In genomic region chr5:87951836-87952235, GRCm38 (mm10) we compare ENCODE assay signal across 50 mouse cellular contexts. TPM values are rescaled to one million over a fixed set of nuclear protein-coding genes. Genes with fewer than 3 reads are reported as not detected.
"Had no signal": no experiment of that assay in that cellular context is flagged by ENCODE, and none has a peak within 500 bp of the region (broad histone marks: within the 10 kb centered on the region; RNA-seq: fewer than 3 reads in every experiment).

No protein-coding gene starts in this region.

- H3K36me3 ChIP-seq: heart, embryonic 12.5 days; heart, embryonic 13.5 days; heart, embryonic 15.5 days; hindbrain, embryonic 10.5 days; hindbrain, embryonic 12.5 days; hindbrain, embryonic 13.5 days; hindbrain, embryonic 15.5 days; intestine, embryonic 15.5 days; kidney, embryonic 15.5 days had no signal

- H3K4me1 ChIP-seq: heart, embryonic 12.5 days; heart, embryonic 13.5 days; heart, embryonic 15.5 days; hindbrain, embryonic 10.5 days; hindbrain, embryonic 12.5 days; hindbrain, embryonic 13.5 days; hindbrain, embryonic 15.5 days; intestine, embryonic 15.5 days; kidney, embryonic 15.5 days had no signal

- H3K27me3 ChIP-seq: heart, embryonic 12.5 days; heart, embryonic 13.5 days; heart, embryonic 15.5 days; hindbrain, embryonic 12.5 days; hindbrain, embryonic 13.5 days; hindbrain, embryonic 15.5 days; intestine, embryonic 15.5 days; kidney, embryonic 15.5 days had no signal

- DNase-seq: heart, postnatal 10 days; heart, postnatal 14 days; heart, postnatal 36 days; heart, postnatal 4 days; kidney, adult 11 months; kidney, adult 18-20 months; kidney, adult 2 months; kidney, adult 8-10 months; kidney, adult 9 months; kidney, postnatal 10 days; kidney, postnatal 14 days; kidney, postnatal 25 days; kidney, postnatal 36 days; kidney, postnatal 4 days; layer of hippocampus, adult 9-11 months; layer of hippocampus, postnatal 36 days had no signal

- H3K4me3 ChIP-seq: heart, embryonic 12.5 days; heart, embryonic 13.5 days; heart, embryonic 15.5 days; hindbrain, embryonic 10.5 days; hindbrain, embryonic 12.5 days; hindbrain, embryonic 13.5 days; hindbrain, embryonic 15.5 days; intestine, embryonic 15.5 days; kidney, embryonic 15.5 days; layer of hippocampus, adult 2 months; left cerebral cortex, adult 2 months had no signal

- H3K9ac ChIP-seq: heart, embryonic 12.5 days; heart, embryonic 13.5 days; heart, embryonic 15.5 days; hindbrain, embryonic 12.5 days; hindbrain, embryonic 13.5 days; hindbrain, embryonic 14.5 days; hindbrain, embryonic 15.5 days; intestine, embryonic 15.5 days; kidney, embryonic 15.5 days had no signal

- H3K27ac ChIP-seq: heart, embryonic 13.5 days; heart, embryonic 15.5 days; hindbrain, embryonic 10.5 days; hindbrain, embryonic 12.5 days; hindbrain, embryonic 13.5 days; hindbrain, embryonic 14.5 days; hindbrain, embryonic 15.5 days; hindbrain, postnatal 0 days; intestine, embryonic 15.5 days; kidney, embryonic 15.5 days; kidney, postnatal 0 days; layer of hippocampus, adult 2 months; left cerebral cortex, adult 2 months had no signal

RNA-seq across cellular contexts. Expression of gene 2310003L06Rik, which starts 17.4 kb away (rescaled TPM):
- total RNA-seq: heart, postnatal 10 days; heart, postnatal 14 days; heart, postnatal 25 days; heart, postnatal 36 days; heart, postnatal 4 days; hematopoietic stem cell, adult 5-6 weeks; hindbrain, postnatal 0 days; layer of hippocampus, adult 18-20 months; layer of hippocampus, adult 2 months; layer of hippocampus, adult 8-10 months; layer of hippocampus, postnatal 10 days; layer of hippocampus, postnatal 14 days; layer of hippocampus, postnatal 25 days; layer of hippocampus, postnatal 36 days; left cerebral cortex, adult 18-20 months; left cerebral cortex, adult 2 months had no signal
- polyA plus RNA-seq: heart, embryonic 12.5 days; heart, embryonic 13.5 days; heart, embryonic 14.5 days; heart, embryonic 15.5 days; heart, embryonic 16.5 days; heart, postnatal 0 days; hindbrain, embryonic 10.5 days; hindbrain, embryonic 11.5 days; hindbrain, embryonic 12.5 days; hindbrain, embryonic 13.5 days; hindbrain, embryonic 14.5 days; hindbrain, embryonic 15.5 days; hindbrain, embryonic 16.5 days; hindbrain, postnatal 0 days; inflammation-experienced regulatory T-cells, adult 6 months; intestine, embryonic 14.5 days; intestine, embryonic 15.5 days; intestine, embryonic 16.5 days; intestine, postnatal 0 days; kidney, adult 2 months; kidney, embryonic 14.5 days; kidney, embryonic 15.5 days; kidney, embryonic 16.5 days; kidney, postnatal 0 days; large intestine, adult 2 months had no signal

RNA-seq across cellular contexts. Expression of gene Gm28434, which starts 17.5 kb away (rescaled TPM):
- total RNA-seq: heart, postnatal 10 days; heart, postnatal 14 days; heart, postnatal 25 days; heart, postnatal 36 days; heart, postnatal 4 days; hematopoietic stem cell, adult 5-6 weeks; hindbrain, postnatal 0 days; layer of hippocampus, adult 18-20 months; layer of hippocampus, adult 2 months; layer of hippocampus, adult 8-10 months; layer of hippocampus, postnatal 10 days; layer of hippocampus, postnatal 14 days; layer of hippocampus, postnatal 25 days; layer of hippocampus, postnatal 36 days; left cerebral cortex, adult 18-20 months; left cerebral cortex, adult 2 months had no signal
- polyA plus RNA-seq: heart, embryonic 12.5 days; heart, embryonic 13.5 days; heart, embryonic 14.5 days; heart, embryonic 15.5 days; heart, embryonic 16.5 days; heart, postnatal 0 days; hindbrain, embryonic 10.5 days; hindbrain, embryonic 11.5 days; hindbrain, embryonic 12.5 days; hindbrain, embryonic 13.5 days; hindbrain, embryonic 14.5 days; hindbrain, embryonic 15.5 days; hindbrain, embryonic 16.5 days; inflammation-experienced regulatory T-cells, adult 6 months; intestine, embryonic 14.5 days; intestine, embryonic 15.5 days; intestine, embryonic 16.5 days; intestine, postnatal 0 days; kidney, adult 2 months; kidney, embryonic 14.5 days; kidney, embryonic 15.5 days; kidney, embryonic 16.5 days; kidney, postnatal 0 days; large intestine, adult 2 months had no signal

RNA-seq across cellular contexts. Expression of gene Csn3, which starts 26.5 kb away (rescaled TPM):
- total RNA-seq: heart, postnatal 10 days; heart, postnatal 14 days; heart, postnatal 25 days; heart, postnatal 36 days; heart, postnatal 4 days; hematopoietic stem cell, adult 5-6 weeks; hindbrain, postnatal 0 days; layer of hippocampus, adult 18-20 months; layer of hippocampus, adult 2 months; layer of hippocampus, adult 8-10 months; layer of hippocampus, postnatal 10 days; layer of hippocampus, postnatal 14 days; layer of hippocampus, postnatal 25 days; layer of hippocampus, postnatal 36 days; left cerebral cortex, adult 18-20 months; left cerebral cortex, adult 2 months had no signal
- polyA plus RNA-seq: heart, embryonic 12.5 days; heart, embryonic 14.5 days; heart, embryonic 15.5 days; heart, embryonic 16.5 days; heart, postnatal 0 days; hindbrain, embryonic 12.5 days; hindbrain, embryonic 13.5 days; hindbrain, embryonic 14.5 days; hindbrain, embryonic 15.5 days; hindbrain, embryonic 16.5 days; inflammation-experienced regulatory T-cells, adult 6 months; kidney, adult 2 months; kidney, postnatal 0 days; large intestine, adult 2 months had no signal

RNA-seq across cellular contexts. Expression of gene Cabs1, which starts 27.4 kb away (rescaled TPM):
- total RNA-seq: heart, postnatal 10 days; heart, postnatal 14 days; heart, postnatal 25 days; heart, postnatal 36 days; heart, postnatal 4 days; hematopoietic stem cell, adult 5-6 weeks; hindbrain, postnatal 0 days; layer of hippocampus, adult 18-20 months; layer of hippocampus, adult 2 months; layer of hippocampus, adult 8-10 months; layer of hippocampus, postnatal 10 days; layer of hippocampus, postnatal 14 days; layer of hippocampus, postnatal 25 days; layer of hippocampus, postnatal 36 days; left cerebral cortex, adult 18-20 months; left cerebral cortex, adult 2 months had no signal
- polyA plus RNA-seq: heart, embryonic 12.5 days; heart, embryonic 13.5 days; heart, embryonic 14.5 days; heart, embryonic 15.5 days; heart, embryonic 16.5 days; heart, postnatal 0 days; hindbrain, embryonic 10.5 days; hindbrain, embryonic 11.5 days; hindbrain, embryonic 12.5 days; hindbrain, embryonic 13.5 days; hindbrain, embryonic 14.5 days; hindbrain, embryonic 15.5 days; hindbrain, embryonic 16.5 days; hindbrain, postnatal 0 days; inflammation-experienced regulatory T-cells, adult 6 months; intestine, embryonic 14.5 days; intestine, embryonic 15.5 days; intestine, embryonic 16.5 days; intestine, postnatal 0 days; kidney, adult 2 months; kidney, embryonic 14.5 days; kidney, embryonic 15.5 days; kidney, embryonic 16.5 days; kidney, postnatal 0 days; large intestine, adult 2 months had no signal

RNA-seq across cellular contexts. Expression of gene Smr3a, which starts 50.5 kb away (rescaled TPM):
- total RNA-seq: heart, postnatal 10 days; heart, postnatal 14 days; heart, postnatal 25 days; heart, postnatal 36 days; heart, postnatal 4 days; hematopoietic stem cell, adult 5-6 weeks; hindbrain, postnatal 0 days; layer of hippocampus, adult 18-20 months; layer of hippocampus, adult 2 months; layer of hippocampus, adult 8-10 months; layer of hippocampus, postnatal 10 days; layer of hippocampus, postnatal 14 days; layer of hippocampus, postnatal 25 days; layer of hippocampus, postnatal 36 days; left cerebral cortex, adult 18-20 months; left cerebral cortex, adult 2 months had no signal
- polyA plus RNA-seq: heart, embryonic 12.5 days; heart, embryonic 13.5 days; heart, embryonic 14.5 days; heart, embryonic 15.5 days; heart, embryonic 16.5 days; heart, postnatal 0 days; hindbrain, embryonic 10.5 days; hindbrain, embryonic 11.5 days; hindbrain, embryonic 12.5 days; hindbrain, embryonic 13.5 days; hindbrain, embryonic 14.5 days; hindbrain, embryonic 15.5 days; hindbrain, embryonic 16.5 days; hindbrain, postnatal 0 days; inflammation-experienced regulatory T-cells, adult 6 months; intestine, embryonic 14.5 days; intestine, embryonic 15.5 days; intestine, embryonic 16.5 days; intestine, postnatal 0 days; kidney, adult 2 months; kidney, embryonic 14.5 days; kidney, embryonic 15.5 days; kidney, embryonic 16.5 days; kidney, postnatal 0 days; large intestine, adult 2 months had no signal
